Mouse (Mus musculus) neural tube, embryonic 14.5 days (tissue): ENCODE results near the gene Pcdh15. TPM values are rescaled to one million over a fixed set of nuclear protein-coding genes. Genes with fewer than 3 reads are reported as not detected.

Source experiments
- ATAC-seq: fragments of 200-750 bp; cut with Nextera tagmentation; 2 replicates; pipeline ENCODE4 v1.8.0; 2017; ENCODE audit warnings: low read depth, mild to moderate bottlenecking, moderate TSS enrichment, moderate library complexity
- H3K27ac ChIP-seq: fragments of 300-500 bp; sonication (generic); 2 replicates; pipeline ENCODE4 v1.5.1; 2014; ENCODE audit warnings: low read depth, mild to moderate bottlenecking, control low read depth, low read length, moderate library complexity, mixed read lengths
- H3K27me3 ChIP-seq: fragments of 300-500 bp; sonication (generic); 2 replicates; pipeline ENCODE4 v1.6.1; 2014; ENCODE audit warnings: low read length; ENCODE audit not compliant: control insufficient read depth, insufficient read depth
- H3K36me3 ChIP-seq: fragments of 300-500 bp; sonication (generic); 2 replicates; pipeline ENCODE4 v1.6.1; 2014; ENCODE audit warnings: low read length, mixed read lengths; ENCODE audit not compliant: control insufficient read depth, insufficient read depth
- H3K4me1 ChIP-seq: fragments of 300-500 bp; sonication (generic); 2 replicates; pipeline ENCODE4 v1.6.1; 2014; ENCODE audit warnings: low read length; ENCODE audit not compliant: control insufficient read depth, insufficient read depth
- H3K4me2 ChIP-seq: fragments of 300-500 bp; sonication (generic); 2 replicates; pipeline ENCODE4 v1.6.1; 2014; ENCODE audit warnings: mild to moderate bottlenecking, low read depth, low read length, control low read depth
- H3K4me3 ChIP-seq: fragments of 300-500 bp; sonication (generic); 2 replicates; pipeline ENCODE4 v1.5.1; 2014; ENCODE audit warnings: low read depth, low read length, control low read depth, mixed read lengths
- H3K9ac ChIP-seq: fragments of 300-500 bp; sonication (generic); replicated peaks from 2 replicates; pipeline ENCODE4 v1.6.1; 2014; ENCODE audit warnings: low read depth, mild to moderate bottlenecking, control low read depth, low read length, mixed read lengths
- H3K9me3 ChIP-seq: fragments of 300-500 bp; sonication (generic); 2 replicates; pipeline ENCODE4 v1.6.1; 2016; ENCODE audit warnings: low read length; ENCODE audit not compliant: control insufficient read depth
- WGBS: fragments of 180-500 bp; shearing (Covaris S2); extraction: QIAGEN DNeasy Blood & Tissue Kit; methylation state at CpG from one replicate; pipeline ENCODE4 v1.1.7; 2014; 5-methylcytosine and 5-hydroxymethylcytosine counted together
- polyA plus RNA-seq: library from polyadenylated mRNA; unstranded; fragments of >200 nt; fragmentation: Nextera tagmentation; extraction: Ambion mirVana; gene quantifications from 2 replicates; pipeline ENCODE4 v1.2.1, GENCODE M21; 2014

Pcdh15 gene
- 15.8 and 23.0 TPM in 2 replicates for polyA plus RNA-seq

DNA sequence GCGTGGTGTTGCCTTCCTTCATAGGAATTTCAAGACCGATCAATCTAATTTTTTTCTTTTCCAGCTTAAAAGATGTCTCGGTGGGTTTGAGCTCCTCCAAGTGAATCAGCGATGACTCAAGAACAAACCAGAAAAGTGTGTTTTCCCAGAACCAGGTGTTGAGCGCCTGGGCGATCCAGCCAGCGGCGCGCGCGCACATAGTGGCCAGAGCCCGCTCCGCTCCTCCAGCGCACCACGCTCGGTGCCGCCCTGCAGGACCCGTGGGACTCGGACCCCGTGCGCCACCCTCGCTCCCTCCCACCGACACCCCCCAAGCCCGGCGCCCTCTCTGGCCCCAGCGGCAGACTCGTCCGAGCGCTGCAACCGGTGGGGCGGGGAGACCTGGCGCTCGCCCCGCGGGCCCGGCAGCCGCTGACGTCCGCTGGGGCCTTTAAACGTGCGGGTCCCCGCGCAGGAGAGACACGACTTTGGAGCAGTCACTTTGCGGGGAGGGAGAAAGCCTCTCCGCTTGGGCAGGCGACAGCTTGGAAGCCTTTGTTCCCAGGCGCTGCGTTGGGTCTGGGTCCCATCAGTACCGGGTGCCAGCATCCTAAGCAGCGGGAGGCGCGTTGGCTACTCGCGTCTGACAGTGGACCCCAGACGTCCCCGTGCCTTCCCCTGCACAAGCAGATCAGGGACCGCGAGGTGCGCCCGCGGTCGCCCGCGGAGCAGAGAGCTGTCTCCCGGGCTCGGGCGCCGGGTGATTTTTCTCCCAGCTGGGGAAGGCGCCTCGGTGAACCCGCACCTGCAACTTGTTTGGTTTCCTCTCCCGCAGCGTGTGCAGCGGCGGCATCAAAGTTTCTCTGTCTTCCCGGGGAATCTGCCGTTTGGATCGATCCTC, at the start of gene Pcdh15:
TSS of gene Pcdh15 (plus strand) at position 377 of the 880 bp plus-strand sequence.
- Histone ChIP-seq H3K36me3 (no peaks in the 10 kb centered on the region), H3K27ac (peak within 1 kb of the TSS; percentile 69; the same call in 1 of the 2 replicates), H3K4me3 (peak within 1 kb of the TSS; percentile 62), H3K9me3 (no peaks in the 10 kb centered on the region), H3K27me3 (peaks cover 10% of the 10 kb centered on the region), H3K9ac (peak within 1 kb of the TSS; percentile 64), H3K4me1 (no peaks in the 10 kb centered on the region; the same call in 1 of the 2 replicates), H3K4me2 (peak within 1 kb of the TSS; percentile 78)
- ATAC-seq = peak; percentile 49
- whole genome bisulfite sequencing = under 1% methylated on average over 79 of the region's 79 CpGs

DNA sequence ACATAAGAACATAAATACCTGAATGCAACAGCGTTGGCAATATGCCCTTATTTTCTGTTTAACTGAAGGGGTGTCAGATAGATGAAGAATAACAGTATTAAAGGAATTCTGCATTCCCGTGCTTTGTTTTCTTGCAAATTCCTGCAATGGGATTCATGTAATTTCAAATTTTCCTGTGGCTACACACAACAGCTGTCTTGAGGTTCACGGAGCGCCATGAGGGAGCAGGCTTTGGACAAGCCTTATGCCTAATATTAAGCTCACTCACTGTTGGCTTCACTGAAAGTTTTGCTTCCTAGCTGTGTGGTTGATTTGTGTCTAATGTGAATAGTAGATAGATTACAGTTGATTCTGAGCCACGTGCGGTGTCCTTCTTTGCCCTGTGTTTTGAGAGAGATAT, 47.1 kb upstream of the Pcdh15 start:
- H3K27me3 ChIP-seq = no peaks in the 10 kb centered on the region
- 89% methylated on average over 6 of the region's 6 CpGs for WGBS

DNA sequence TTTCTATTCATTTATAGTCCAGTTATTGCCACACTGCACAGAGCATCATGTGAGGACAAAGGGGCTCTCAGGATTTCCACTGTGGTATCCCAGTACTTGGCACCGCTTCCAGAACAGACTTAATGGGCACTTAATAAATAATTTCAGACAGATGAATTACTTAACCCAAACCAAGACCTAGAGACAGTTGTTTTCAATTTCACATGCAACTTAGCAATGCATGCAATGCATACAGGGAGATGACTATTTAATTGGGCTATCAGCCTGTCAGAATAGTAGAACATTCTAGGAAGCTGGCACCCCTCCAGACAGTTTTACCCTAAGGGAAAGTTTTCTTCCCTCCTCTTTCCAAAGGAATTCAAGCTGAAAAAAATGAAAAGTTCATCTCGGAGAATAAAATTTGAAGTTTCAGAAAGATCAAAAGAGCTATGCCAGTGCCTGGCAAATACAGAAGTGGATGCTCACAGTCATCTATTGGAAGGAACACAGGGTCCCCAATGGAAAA, 39.4 kb upstream of the Pcdh15 start:
- Histone ChIP-seq H3K4me1 (no peaks in the 10 kb centered on the region), H3K36me3 (no peaks in the 10 kb centered on the region), H3K27ac (no peak overlapping the region), H3K4me3 (no peak overlapping the region), H3K27me3 (no peaks in the 10 kb centered on the region), H3K9me3 (no peaks in the 10 kb centered on the region), H3K4me2 (no peak overlapping the region), H3K9ac (no peak overlapping the region)
- 64% methylated on average over 2 of the region's 2 CpGs for WGBS
- ATAC-seq = no peak

More for the DNA sequence above, 47.1 kb upstream of the Pcdh15 start:
- Histone ChIP-seq H3K9me3 (no peaks in the 10 kb centered on the region), H3K4me2 (no peak overlapping the region), H3K36me3 (no peaks in the 10 kb centered on the region), H3K9ac (no peak overlapping the region), H3K4me3 (no peak overlapping the region), H3K27ac (no peak overlapping the region), H3K4me1 (no peaks in the 10 kb centered on the region)
- no peak for ATAC-seq

DNA sequence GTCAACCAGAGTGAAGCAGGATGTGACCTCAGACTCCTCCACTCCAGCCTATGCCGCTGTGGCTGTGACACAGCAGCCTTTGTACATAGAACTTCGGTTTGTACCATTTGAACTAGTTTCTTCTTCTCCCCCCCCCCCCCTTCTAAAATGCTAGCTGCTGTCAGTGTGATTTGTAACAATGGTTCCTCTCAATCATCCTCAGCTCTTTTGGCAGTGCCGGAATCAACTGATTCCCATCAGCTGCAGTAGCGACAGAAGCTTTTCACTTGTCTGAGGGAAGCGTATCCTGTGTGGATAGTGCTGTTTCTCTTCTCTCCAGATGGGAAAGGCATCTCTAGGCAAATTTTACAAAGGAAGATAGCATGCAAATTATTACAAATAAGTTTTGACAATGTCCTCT, 12.4 kb upstream of the Pcdh15 start:
- Histone ChIP-seq H3K4me3 (no peak overlapping the region), H3K27ac (no peak overlapping the region), H3K4me1 (no peaks in the 10 kb centered on the region), H3K4me2 (no peak overlapping the region), H3K27me3 (no peaks in the 10 kb centered on the region), H3K9me3 (no peaks in the 10 kb centered on the region), H3K9ac (no peak overlapping the region), H3K36me3 (no peaks in the 10 kb centered on the region)
- ATAC-seq = no peak
- WGBS = 79% methylated on average over 5 of the region's 5 CpGs

DNA sequence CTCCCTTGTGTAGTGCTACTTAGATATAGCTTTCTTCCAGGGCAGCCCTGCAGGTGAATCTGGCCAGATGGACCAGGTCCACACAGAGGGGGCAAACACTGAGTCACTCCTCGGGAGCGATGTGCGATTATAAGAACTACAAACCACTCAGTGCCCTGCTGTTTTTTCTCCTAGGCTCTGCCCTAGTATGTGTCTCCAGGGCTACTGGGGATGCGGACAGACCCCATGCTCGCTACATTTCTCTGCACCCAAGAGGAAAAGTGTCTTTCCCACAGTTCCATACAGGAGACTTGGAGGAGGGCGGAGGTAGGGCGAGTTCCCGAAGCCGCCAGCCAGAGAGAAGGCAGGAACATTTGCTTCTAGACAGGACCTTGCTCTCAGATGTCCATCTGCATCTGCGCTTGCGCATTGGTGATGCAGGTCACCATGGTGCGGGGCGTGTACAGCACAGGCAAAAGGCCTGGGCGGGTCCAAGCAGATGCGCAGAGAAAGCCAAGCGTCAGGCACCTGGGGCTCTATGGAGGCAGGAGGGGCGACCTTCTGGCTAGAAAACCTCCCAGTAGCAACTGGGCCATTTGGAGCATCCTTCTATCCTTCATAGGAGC, 2.5 kb upstream of the Pcdh15 start:
- no peaks in the 10 kb centered on the region for H3K9me3 ChIP-seq
- no peak overlapping the region for H3K27ac ChIP-seq
- peak overlapping the region; percentile 36 for H3K4me3 ChIP-seq
- H3K4me1 ChIP-seq = no peaks in the 10 kb centered on the region; the same call in 1 of the 2 replicates
- peak; percentile 69 for ATAC-seq
- H3K27me3 ChIP-seq = peaks cover 10% of the 10 kb centered on the region
- under 1% methylated on average over 17 of the region's 17 CpGs for WGBS
- H3K36me3 ChIP-seq = no peaks in the 10 kb centered on the region
- peak overlapping the region; percentile 39 for H3K9ac ChIP-seq
- H3K4me2 ChIP-seq = peak overlapping the region; percentile 75

DNA sequence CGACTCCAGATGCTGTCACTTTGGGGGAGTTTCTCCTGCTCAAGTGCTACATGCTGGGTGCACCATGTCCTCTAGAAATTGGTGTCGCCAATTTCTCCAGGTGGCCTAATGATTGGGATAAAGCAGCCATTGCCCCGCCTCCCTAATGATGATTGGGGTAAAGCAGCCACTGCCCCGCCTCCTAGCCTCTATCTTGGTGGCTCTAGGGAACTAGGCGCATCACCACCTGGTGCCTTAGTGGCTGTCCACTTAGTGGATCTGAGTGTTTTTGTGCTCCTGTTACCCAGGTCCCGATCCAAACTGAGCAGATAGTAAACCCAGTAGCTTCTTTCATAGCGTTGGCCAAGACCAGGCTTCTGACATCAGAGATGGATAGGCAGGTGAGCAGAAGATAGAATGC, 2.0 kb upstream of the Pcdh15 start:
- no peaks in the 10 kb centered on the region for H3K36me3 ChIP-seq
- no peaks in the 10 kb centered on the region; the same call in 1 of the 2 replicates for H3K4me1 ChIP-seq
- H3K27ac ChIP-seq = no peak overlapping the region
- peak; percentile 26; the same call in 1 of the 2 replicates for ATAC-seq
- H3K9ac ChIP-seq = peak overlapping the region; percentile 39; the same call in 1 of the 2 replicates
- H3K27me3 ChIP-seq = peaks cover 10% of the 10 kb centered on the region
- no peaks in the 10 kb centered on the region for H3K9me3 ChIP-seq
- peak overlapping the region; percentile 75 for H3K4me2 ChIP-seq
- WGBS = 5% methylated on average over 7 of the region's 7 CpGs
- H3K4me3 ChIP-seq = peak overlapping the region; percentile 36

DNA sequence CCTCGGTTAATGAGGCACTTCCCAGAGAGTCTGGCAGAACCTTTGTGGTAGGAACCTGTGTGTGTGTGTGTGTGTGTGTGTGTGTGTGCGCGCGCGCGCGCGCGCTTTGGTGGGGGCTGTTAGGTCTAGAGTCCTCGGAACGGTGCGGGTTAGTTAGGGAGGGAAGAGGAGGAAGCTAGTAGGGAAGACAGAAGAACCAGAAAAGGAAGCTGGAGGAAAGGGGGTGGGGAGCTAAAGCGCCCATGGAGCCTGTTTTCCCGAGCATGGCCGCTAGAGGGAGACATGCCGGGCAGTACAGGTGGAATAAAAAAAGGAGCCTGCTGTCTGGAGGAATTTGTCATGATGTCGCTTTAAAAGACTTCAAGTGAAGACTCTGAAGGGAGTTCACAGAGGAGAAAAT, 1.2 kb upstream of the Pcdh15 start:
- Histone ChIP-seq H3K9me3 (no peaks in the 10 kb centered on the region), H3K4me1 (no peaks in the 10 kb centered on the region; the same call in 1 of the 2 replicates), H3K4me2 (peak overlapping the region; percentile 75), H3K27ac (no peak overlapping the region), H3K9ac (no peak overlapping the region), H3K36me3 (no peaks in the 10 kb centered on the region), H3K27me3 (peaks cover 10% of the 10 kb centered on the region), H3K4me3 (peak overlapping the region; percentile 36)
- ATAC-seq = peak; percentile 38
- 1% methylated on average over 17 of the region's 17 CpGs for WGBS

DNA sequence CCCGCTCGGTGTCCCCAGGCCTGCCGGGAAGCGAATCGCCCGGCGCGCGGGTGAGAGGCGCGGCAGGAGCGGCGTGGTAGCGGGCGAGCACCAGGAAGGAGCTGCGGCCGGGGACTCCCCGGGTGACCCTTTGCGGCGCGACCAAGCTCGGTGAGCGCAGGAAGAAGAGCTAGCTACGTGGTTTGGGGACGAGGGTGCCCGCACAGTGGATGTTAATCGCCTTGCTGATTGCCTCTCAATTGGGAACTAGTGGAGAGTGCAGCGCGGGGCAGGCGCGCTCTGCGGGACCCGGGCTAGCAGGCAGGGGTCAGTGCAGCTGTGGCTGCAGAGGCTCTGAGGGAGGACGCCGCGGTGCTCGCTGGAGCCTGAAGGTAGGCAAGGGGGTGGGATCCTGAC, 702 bp downstream of the Pcdh15 start:
- Histone ChIP-seq H3K9ac (peak overlapping the region; percentile 64), H3K4me3 (peak overlapping the region; percentile 62), H3K9me3 (no peaks in the 10 kb centered on the region), H3K36me3 (no peaks in the 10 kb centered on the region), H3K4me1 (no peaks in the 10 kb centered on the region; the same call in 1 of the 2 replicates), H3K27ac (peak overlapping the region; percentile 69; the same call in 1 of the 2 replicates), H3K27me3 (peaks cover 10% of the 10 kb centered on the region), H3K4me2 (peak overlapping the region; percentile 78)
- ATAC-seq = peak; percentile 60
- WGBS = under 1% methylated on average over 37 of the region's 37 CpGs
